Mouse (Mus musculus) bone marrow macrophage, adult 2 months (primary cell): ENCODE measurements around the gene Col6a5.

Source experiments
- CTCF ChIP-seq: IDR thresholded peaks from 2 replicates; pipeline ENCODE4 v1.5.1; 2012; ENCODE audit warnings: low read depth, mild to moderate bottlenecking, low read length, moderate library complexity
- POLR2A ChIP-seq: IDR thresholded peaks from 2 replicates; pipeline ENCODE4 v1.6.1; 2012; ENCODE audit warnings: mild to moderate bottlenecking, low read depth, low read length, borderline replicate concordance

GRCm38 (mm10) chr9:105880743-105881142 is 79.7 kb downstream of the Col6a5 start:
- TF ChIP-seq POLR2A: no peak
- TF ChIP-seq CTCF: no peak
